Mouse (Mus musculus) hematopoietic stem cell, adult 5-6 weeks (primary cell): ENCODE data around the gene Palm2. TPM values are rescaled to one million over a fixed set of nuclear protein-coding genes. Genes with fewer than 3 reads are reported as not detected.

Experiments used
- ATAC-seq, 2 experiments: fragments of 125-278 bp in 1 of 2; replicated peaks in 1 of 2; 2 replicates each; pipeline ENCODE4 v1.8.0; 2016 to 2017; ENCODE audit warnings: inconsistent platforms in 2 of 2, mild to moderate bottlenecking in 2 of 2, moderate number of reproducible peaks in 2 of 2, low read depth in 1 of 2, moderate TSS enrichment in 1 of 2; ENCODE audit not compliant: low FRiP score in 2 of 2, poor library complexity in 2 of 2, severe bottlenecking in 2 of 2, insufficient read depth in 1 of 2, low TSS enrichment in 1 of 2
- total RNA-seq: library from RNA; stranded (forward); fragments of 172-1452, 232-1000 nt; gene quantifications from 2 replicates; pipeline ENCODE4 v1.2.3, GENCODE M21; 2017

Gene Palm2
- total RNA-seq, 1 experiment from 2014 or later: not detected

- ATAC-seq: no peak
These were observed 200.9 kb downstream of the Palm2 start for GRCm38 (mm10) chr4:57634956-57635355.

- no peak for ATAC-seq
These were observed 202.9 kb downstream of the Palm2 start for GRCm38 (mm10) chr4:57636782-57637482.

DNA sequence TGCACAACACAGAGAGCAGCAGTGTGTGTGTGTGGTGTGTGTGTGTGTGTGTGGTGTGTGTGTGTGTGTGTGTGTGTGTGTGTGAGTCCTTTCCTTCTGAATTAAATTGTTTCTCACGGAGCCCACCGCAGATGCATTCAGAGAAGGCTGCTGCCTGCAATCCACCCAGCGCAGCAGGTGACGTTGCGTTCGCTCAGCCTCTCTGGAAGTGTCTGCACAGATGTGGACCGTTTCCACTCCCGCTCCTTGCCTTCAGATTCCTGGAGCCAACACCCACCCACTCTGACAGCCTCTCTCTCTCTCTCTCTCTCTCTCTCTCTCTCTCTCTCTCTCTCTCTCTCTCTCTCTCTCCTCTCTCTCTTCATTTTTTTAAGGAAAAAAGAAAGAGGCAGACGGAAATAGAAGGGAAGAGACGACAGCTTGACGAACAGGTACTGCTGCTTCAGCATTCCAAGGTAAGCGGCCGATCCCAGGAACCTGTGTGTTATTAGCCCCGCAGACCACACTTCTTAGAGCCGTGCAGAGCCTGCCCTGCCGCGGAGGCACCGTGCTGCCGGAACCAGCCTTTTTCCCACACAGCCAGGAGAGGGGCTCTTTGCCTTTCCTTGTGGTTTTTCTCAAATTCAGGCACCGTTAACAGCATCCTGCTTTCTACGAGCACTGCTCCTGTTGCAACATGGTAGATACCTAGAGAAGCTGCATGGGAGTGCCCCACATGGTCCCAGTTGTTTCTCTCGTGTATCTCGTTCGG, 203.8 kb downstream of the Palm2 start:
- no peak; a peak in 1 of 4 replicates for ATAC-seq

DNA sequence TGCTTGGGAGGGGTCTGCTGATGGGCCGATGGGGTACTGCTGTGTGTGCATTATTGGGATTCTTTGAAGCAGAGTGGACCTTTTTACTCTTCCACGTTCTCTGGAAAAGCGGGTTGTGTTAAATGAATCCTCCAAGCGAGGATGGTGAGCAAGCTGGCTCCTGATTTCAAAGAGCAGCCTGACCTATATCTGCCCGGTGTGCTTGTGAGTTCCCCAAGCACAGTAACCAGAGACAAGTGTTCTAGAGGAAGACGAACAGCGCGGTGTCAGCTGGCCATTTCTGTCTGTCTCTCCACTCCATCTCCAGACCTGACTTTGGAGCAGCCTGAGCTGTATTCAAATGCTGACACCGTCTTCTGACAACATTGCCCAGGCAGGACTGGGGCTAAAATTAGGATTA, 204.9 kb downstream of the Palm2 start:
- no peak for ATAC-seq

DNA sequence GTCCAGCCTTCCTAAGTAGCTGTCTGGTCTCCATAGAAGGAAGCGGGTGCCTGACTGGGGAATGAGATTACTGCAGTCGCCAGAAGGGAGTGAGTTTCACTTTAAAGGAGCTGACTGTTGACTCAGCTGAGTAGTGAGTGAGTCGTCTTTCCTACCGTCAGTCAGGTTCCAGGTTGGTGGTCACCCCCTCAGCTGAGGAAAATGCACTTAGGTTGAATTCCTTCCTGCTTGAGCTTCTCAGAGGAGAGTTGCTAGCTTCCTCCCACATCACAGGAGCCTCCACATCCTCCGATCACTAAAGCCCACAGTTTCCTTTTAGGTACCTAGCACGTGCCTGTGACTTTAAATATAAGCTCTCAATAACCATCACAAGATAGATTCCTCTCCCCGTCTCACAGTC, 206.2 kb downstream of the Palm2 start:
- ATAC-seq: peak; percentile 44 to 76; a peak in 3 of 4 replicates

- no peak for ATAC-seq
These were observed 206.9 kb downstream of the Palm2 start for GRCm38 (mm10) chr4:57640971-57641370.

- no peak for ATAC-seq
These were observed 216.9 kb downstream of the Palm2 start for GRCm38 (mm10) chr4:57650994-57651393.

DNA sequence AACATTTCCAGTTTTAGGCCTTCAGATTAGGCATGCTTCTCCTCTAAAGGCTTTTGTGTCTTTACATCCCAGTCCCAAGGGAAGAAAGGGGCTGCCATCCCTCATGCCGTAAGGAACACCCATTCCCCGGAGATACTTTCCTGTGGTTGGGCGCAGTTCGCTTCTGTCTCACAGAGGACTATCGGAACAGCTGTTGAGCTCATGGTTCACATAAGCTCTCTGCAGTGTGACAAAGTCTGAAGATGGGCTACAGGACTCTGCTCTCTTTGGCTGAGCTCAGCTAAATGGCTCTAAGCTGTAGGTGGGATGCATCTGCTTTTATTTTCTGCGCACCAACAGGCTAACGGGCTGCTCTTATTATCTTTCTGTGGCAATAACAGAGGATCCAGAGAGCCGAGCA, 217.5 kb downstream of the Palm2 start:
- ATAC-seq: no peak

GRCm38 (mm10) chr4:57652185-57652904, 218.3 kb downstream of the Palm2 start:
- no peak for ATAC-seq

DNA sequence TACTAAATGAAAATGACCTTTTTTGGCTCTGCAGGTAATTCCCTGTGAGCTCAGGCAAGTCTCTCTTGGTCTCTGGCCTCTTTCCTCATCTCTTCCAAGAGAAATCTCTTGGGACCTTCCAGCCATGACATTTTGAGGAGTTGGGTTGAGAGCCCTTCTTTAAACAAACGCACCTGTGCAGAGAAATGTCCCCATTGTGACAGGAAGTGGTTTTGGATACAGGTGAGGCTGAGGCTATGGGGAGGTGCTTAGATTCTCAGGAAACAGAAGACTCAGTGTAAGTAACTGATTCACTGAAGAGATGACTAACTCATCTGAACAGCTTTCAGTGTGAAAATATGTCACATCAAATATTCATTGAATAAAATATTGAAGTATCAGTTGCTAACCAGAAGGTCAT, 221.9 kb downstream of the Palm2 start:
- ATAC-seq: no peak

GRCm38 (mm10) chr4:57656388-57656787, 222.3 kb downstream of the Palm2 start:
- no peak for ATAC-seq

GRCm38 (mm10) chr4:57656861-57657260, 222.8 kb downstream of the Palm2 start:
- ATAC-seq: no peak

- no peak for ATAC-seq
These were observed 226.4 kb downstream of the Palm2 start for GRCm38 (mm10) chr4:57660470-57660869.

- no peak for ATAC-seq
These were observed 232.1 kb downstream of the Palm2 start for GRCm38 (mm10) chr4:57666101-57666500.

GRCm38 (mm10) chr4:57670813-57671469, 236.9 kb downstream of the Palm2 start:
- ATAC-seq: no peak

- ATAC-seq: no peak
These were observed 238.5 kb downstream of the Palm2 start for GRCm38 (mm10) chr4:57672541-57672940.

DNA sequence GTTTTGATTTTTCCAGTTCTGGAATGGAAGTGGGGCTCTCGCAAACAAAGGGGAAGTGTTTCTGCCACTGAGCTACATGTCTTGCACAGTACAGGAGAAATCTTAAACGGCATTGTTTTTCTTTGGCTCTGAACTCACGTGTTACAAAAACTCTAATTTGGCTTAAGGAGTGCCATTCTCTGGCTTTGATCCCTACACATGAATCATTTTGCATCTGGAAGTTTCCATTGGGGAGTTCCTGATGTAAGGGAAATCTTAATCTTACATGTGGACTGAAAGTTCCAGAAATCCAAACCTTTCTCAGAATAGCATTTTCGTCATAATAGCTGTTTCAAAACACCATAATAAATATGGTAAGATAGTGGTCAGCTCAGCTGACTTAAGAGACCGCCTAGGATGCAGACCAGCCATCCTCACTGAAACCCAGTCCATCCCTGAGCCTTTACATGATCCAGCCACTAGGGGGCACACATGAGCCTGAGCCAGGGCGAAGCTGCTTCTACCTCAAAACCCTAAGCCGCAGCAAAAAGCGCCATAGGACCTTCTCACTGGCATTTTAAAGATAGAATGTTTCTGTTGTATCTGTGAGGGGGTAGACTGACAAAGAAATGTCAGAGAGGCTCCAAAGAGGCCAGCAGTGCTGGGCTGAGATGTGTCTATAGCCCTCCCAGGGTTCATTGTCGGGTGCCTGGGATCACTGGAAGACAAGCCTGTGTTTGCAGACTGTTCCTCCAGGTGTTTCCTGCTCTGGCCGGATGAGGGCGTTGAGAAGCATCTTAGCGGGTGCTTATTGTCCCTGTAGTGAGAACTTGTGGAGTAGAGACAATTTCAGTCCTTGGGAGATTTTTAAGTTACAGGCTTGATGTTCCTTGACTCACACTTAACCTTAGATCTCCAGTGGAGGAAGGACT, 239.2 kb downstream of the Palm2 start:
- peak; percentile 71 to 90 for ATAC-seq
